Mouse (Mus musculus) forebrain, embryonic 15.5 days (tissue): ENCODE measurements around the gene Rnf26. TPM values are rescaled to one million over a fixed set of nuclear protein-coding genes. Genes with fewer than 3 reads are reported as not detected.

Source experiments
- ATAC-seq: fragments of 200-750 bp; cut with Nextera tagmentation; replicated peaks from 2 replicates; pipeline ENCODE4 v1.8.0; 2017; ENCODE audit warnings: mild to moderate bottlenecking, moderate TSS enrichment, moderate library complexity
- H3K27ac ChIP-seq: fragments of 300-500 bp; sonication (generic); replicated peaks from 2 replicates; pipeline ENCODE4 v1.5.1; 2015; ENCODE audit warnings: mild to moderate bottlenecking, inconsistent platforms
- H3K27me3 ChIP-seq: fragments of 300-500 bp; sonication (generic); 2 replicates; pipeline ENCODE4 v1.6.1; 2015; ENCODE audit warnings: inconsistent platforms
- H3K36me3 ChIP-seq: fragments of 300-500 bp; sonication (generic); 2 replicates; pipeline ENCODE4 v1.6.1; 2015; ENCODE audit warnings: mild to moderate bottlenecking, inconsistent platforms
- H3K4me1 ChIP-seq: fragments of 300-500 bp; sonication (generic); 2 replicates; pipeline ENCODE4 v1.6.1; 2015; ENCODE audit warnings: inconsistent platforms
- H3K4me2 ChIP-seq: fragments of 300-500 bp; sonication (generic); replicated peaks from 2 replicates; pipeline ENCODE4 v1.6.1; 2015; ENCODE audit warnings: mild to moderate bottlenecking, inconsistent platforms
- H3K4me3 ChIP-seq: fragments of 300-500 bp; sonication (generic); 2 replicates; pipeline ENCODE4 v1.5.1; 2015; ENCODE audit warnings: mild to moderate bottlenecking, inconsistent platforms
- H3K9ac ChIP-seq: fragments of 300-500 bp; sonication (generic); replicated peaks from 2 replicates; pipeline ENCODE4 v1.6.1; 2015; ENCODE audit warnings: mild to moderate bottlenecking, inconsistent platforms
- H3K9me3 ChIP-seq: fragments of 300-500 bp; sonication (generic); 2 replicates; pipeline ENCODE4 v1.6.1; 2016; ENCODE audit warnings: inconsistent platforms
- WGBS: fragments of 180-500 bp; shearing (Covaris S2); methylation state at CpG from one replicate; pipeline ENCODE4 v1.1.7; 2015; ENCODE audit warnings: mixed read lengths; 5-methylcytosine and 5-hydroxymethylcytosine counted together
- polyA plus RNA-seq: library from polyadenylated mRNA; unstranded; fragments of >200 nt; fragmentation: Nextera tagmentation; extraction: Ambion mirVana; gene quantifications from 2 replicates; pipeline ENCODE4 v1.2.1, GENCODE M21; 2015

Gene Rnf26
- polyA plus RNA-seq = 39.9 and 40.1 TPM in 2 replicates

DNA sequence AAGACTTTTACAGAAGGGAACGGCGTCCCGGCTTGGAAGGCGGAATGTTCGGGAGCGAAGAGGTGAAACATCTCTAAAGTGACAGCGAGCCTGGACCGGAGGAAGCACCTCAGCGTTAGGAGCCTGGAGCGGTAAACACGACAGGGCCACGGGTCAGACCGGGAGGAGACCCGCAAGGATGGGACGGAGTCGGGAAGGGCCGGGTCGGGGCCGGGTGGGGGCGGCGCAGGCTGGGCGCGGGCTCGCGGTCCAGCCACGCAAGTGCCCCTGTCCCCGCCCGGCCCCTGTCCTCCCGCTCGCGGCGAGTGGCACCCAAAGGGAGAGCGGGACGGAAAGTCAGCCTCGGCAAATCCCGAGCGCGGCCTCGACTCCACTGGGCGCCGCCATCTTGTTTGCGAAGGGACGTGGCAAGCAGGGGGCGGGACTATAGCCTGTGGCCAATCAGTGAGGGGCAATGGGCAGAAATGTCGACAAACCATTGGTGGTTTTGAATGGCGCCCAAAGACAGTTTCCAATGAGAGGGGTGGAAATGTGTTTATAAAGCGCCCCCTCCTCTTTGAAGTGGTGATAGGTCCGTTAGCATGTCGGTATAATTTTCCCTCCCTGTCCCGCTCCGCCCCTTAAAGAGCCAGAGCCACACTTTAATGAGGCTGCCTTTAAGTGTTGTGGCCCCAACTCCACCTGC lies at the start of gene Rnf26, which contains the start of gene Gm49380:
Gene Rnf26 (minus strand): TSS at position 413 of the 685 bp plus-strand sequence.
Gene Gm49380 (minus strand): TSS at position 396 of the 685 bp plus-strand sequence.
- Histone ChIP-seq H3K27me3 (no peaks in the 10 kb centered on the region), H3K4me3 (peak within 1 kb of the TSS; percentile 68), H3K9ac (peak within 1 kb of the TSS; percentile 61), H3K4me1 (peaks cover 38% of the 10 kb centered on the region), H3K9me3 (no peaks in the 10 kb centered on the region), H3K4me2 (peak within 1 kb of the TSS; percentile 51), H3K36me3 (no peaks in the 10 kb centered on the region), H3K27ac (peak within 1 kb of the TSS; percentile 19; the same call in 1 of the 2 replicates)
- under 1% methylated on average over 50 of the region's 51 CpGs for WGBS
- ATAC-seq = peak; percentile 95

DNA sequence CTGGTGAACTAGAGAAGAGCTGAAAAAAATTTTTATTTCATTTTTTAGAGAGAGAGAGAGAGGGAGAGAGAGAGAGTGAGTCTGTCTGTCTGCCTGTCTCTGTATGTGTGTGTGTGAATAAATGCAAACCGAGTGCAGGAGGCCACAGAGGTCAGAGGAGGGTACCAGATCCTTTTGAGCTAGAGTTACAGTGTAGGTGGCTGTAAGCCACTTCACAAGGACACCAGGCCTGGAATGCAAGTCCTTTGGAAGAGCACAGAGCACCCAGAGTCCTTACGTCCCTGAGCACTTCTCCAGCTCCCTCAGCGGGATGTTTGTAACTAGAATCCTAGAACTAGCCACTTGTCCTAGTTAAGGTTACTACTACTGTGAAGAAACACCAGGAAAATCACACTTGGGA lies 46.6 kb upstream of the Rnf26 start:
- no peaks in the 10 kb centered on the region for H3K27me3 ChIP-seq
- no peak overlapping the region for H3K4me3 ChIP-seq
- 86% methylated on average over 3 of the region's 3 CpGs for WGBS
- no peaks in the 10 kb centered on the region for H3K9me3 ChIP-seq
- no peak for ATAC-seq
- no peaks in the 10 kb centered on the region for H3K4me1 ChIP-seq
- peaks cover 68% of the 10 kb centered on the region for H3K36me3 ChIP-seq
- H3K27ac ChIP-seq = no peak overlapping the region
- H3K9ac ChIP-seq = no peak overlapping the region
- no peak overlapping the region for H3K4me2 ChIP-seq

DNA sequence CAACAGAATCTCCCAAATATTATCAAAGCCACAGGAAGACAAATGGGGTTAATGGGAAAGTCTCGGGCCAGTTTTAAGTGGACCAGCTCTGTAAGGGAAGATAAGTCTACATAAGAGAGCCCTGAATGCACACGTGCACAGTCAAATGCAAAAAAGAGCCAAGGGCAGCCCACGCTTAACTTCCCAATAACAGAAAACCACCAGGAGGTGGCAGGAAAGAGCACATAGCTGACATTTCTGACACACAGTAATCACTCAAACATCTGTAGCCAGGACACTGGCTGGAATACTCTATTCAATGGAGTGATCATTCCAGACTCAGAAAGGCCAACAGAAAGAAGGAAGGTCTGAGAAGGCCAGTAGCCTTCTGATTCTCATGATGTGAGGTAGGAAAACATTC lies 34.0 kb upstream of the Rnf26 start:
- no peak overlapping the region for H3K27ac ChIP-seq
- H3K27me3 ChIP-seq = no peaks in the 10 kb centered on the region
- no peaks in the 10 kb centered on the region for H3K4me1 ChIP-seq
- H3K36me3 ChIP-seq = peaks cover 44% of the 10 kb centered on the region
- no peak overlapping the region for H3K4me3 ChIP-seq
- no peaks in the 10 kb centered on the region for H3K9me3 ChIP-seq
- no peak for ATAC-seq
- H3K4me2 ChIP-seq = no peak overlapping the region
- H3K9ac ChIP-seq = no peak overlapping the region
- 62% methylated on average over 3 of the region's 3 CpGs for WGBS

DNA sequence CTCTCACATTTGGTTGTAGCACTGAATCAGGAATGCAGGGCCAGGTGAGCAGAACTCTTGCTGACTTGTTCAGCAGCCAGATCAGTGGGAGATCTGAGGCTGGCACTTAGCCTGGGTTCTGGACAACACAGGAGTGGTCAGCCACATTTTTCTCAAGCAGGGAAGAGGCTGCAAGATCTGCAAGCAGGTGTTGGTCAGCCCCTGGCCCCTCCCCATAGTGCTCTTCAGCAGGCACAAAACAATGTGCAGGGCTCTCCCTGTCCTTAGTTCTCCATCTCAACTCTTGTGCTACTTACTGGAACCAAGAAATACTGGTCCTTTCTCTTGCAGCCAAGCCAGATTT lies 31.4 kb upstream of the Rnf26 start:
- H3K9ac ChIP-seq = no peak overlapping the region
- no peaks in the 10 kb centered on the region for H3K27me3 ChIP-seq
- H3K4me1 ChIP-seq = no peaks in the 10 kb centered on the region
- H3K27ac ChIP-seq = no peak overlapping the region
- peaks cover 28% of the 10 kb centered on the region for H3K36me3 ChIP-seq
- H3K9me3 ChIP-seq = no peaks in the 10 kb centered on the region
- no peak overlapping the region for H3K4me3 ChIP-seq
- ATAC-seq = no peak
- H3K4me2 ChIP-seq = no peak overlapping the region

DNA sequence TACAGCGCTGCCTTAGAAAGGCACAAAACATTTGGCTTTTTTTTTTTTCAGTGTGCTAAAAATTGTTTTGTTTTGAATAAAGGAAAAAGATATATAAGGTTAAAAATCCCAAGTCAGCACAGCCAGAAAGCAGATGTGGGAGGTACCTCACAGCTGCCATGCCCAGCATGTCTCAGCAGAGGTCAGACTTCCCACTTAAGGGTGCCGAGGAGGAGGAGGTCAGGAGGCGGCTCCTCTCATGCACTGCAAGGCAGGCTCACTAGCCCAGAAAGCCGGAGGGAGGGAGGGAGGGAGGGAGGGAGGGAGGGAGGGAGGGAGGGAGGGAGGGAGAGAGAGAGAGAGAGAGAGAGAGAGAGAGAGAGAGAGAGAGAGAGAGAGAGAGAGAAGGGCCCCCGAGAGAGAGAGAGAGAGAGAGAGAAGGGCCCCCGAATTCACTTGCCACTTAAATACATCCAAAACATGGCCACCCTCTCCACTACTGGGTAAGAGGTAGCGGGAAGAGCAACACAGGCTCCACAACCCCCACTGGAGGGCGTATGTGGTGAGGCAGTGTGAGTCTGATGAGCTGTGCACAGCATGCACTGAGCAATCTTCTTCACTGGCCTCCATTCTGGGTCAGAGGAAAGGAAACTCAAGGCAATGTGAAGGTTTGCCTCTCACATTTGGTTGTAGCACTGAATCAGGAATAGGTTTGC lies 30.9 kb upstream of the Rnf26 start:
- WGBS = 25% methylated on average over 7 of the region's 8 CpGs
- Histone ChIP-seq H3K9ac (no peak overlapping the region), H3K4me1 (no peaks in the 10 kb centered on the region), H3K36me3 (peaks cover 23% of the 10 kb centered on the region; the same call in 1 of the 2 replicates), H3K4me2 (no peak overlapping the region), H3K27ac (no peak overlapping the region), H3K4me3 (no peak overlapping the region), H3K27me3 (no peaks in the 10 kb centered on the region), H3K9me3 (no peaks in the 10 kb centered on the region)
- no peak for ATAC-seq

DNA sequence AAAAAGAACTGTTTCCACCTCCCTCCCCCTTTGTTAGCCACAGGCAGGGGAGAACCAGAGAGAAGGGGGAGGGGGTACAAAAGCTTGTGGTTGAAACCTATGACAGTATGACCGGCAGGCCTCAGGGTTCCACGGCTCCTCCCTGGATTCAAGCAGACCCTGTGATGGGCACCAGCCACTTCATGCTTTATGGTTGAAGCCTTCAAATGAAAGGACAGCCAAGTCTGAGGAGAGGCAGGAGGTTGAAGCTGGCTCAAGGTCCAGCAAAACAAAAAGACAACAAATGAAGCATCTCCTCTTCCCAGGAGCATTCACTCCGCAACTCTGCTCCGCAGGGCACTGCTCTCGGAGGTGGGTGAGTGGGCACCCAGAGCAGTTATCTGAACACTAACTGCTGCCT lies 30.1 kb upstream of the Rnf26 start:
- Histone ChIP-seq H3K9me3 (no peaks in the 10 kb centered on the region), H3K4me2 (no peak overlapping the region), H3K9ac (no peak overlapping the region), H3K4me1 (no peaks in the 10 kb centered on the region), H3K27ac (no peak overlapping the region; the same call in 1 of the 2 replicates), H3K4me3 (no peak overlapping the region), H3K27me3 (no peaks in the 10 kb centered on the region), H3K36me3 (peaks cover 19% of the 10 kb centered on the region; the same call in 1 of the 2 replicates)
- 68% methylated on average over 5 of the region's 5 CpGs for WGBS
- no peak for ATAC-seq

DNA sequence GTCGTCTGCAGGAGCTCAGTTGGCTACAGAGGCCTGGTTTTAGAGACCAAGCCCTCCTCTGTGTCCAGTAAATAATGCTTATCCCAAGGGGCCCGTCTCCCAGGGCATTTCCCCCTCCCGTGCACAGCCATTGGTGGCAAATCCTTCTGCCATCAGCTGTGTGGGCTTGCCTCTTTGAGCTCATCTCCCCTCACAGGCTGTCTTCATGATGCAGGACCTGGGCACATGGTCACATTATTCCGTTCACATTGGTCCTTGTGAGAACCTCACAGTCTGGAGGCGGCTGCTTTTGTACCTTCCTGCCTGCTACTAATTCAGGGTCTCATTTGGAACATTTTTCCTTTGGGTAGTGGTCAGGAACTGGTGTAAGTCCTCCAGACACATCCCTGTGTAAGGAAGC lies 28.6 kb upstream of the Rnf26 start:
- peaks cover 19% of the 10 kb centered on the region; the same call in 1 of the 2 replicates for H3K36me3 ChIP-seq
- no peaks in the 10 kb centered on the region for H3K9me3 ChIP-seq
- H3K4me2 ChIP-seq = no peak overlapping the region
- ATAC-seq = no peak
- H3K4me3 ChIP-seq = no peak overlapping the region
- no peak overlapping the region for H3K27ac ChIP-seq
- H3K4me1 ChIP-seq = no peaks in the 10 kb centered on the region
- 67% methylated on average over 5 of the region's 5 CpGs for WGBS
- H3K9ac ChIP-seq = no peak overlapping the region
- H3K27me3 ChIP-seq = no peaks in the 10 kb centered on the region

DNA sequence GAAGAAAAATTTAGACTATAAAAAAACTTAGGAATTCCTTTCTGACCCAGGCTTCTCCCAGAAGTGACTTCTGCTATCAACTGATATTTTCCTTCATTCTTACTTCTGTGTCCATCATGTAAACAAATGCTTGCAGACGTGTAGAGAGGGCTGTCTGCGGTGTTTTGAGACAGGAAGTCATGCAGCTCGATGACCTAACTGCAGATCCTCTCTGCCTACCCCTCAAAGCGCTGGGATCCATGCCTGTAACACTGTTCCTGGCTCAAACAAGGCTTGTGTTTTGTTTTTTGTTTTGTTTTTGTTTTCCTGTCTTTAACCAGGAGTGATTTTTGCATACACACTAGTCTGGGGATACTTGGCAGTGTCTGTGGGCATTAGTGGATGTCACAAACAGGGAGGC lies 24.5 kb upstream of the Rnf26 start:
- no peak overlapping the region for H3K27ac ChIP-seq
- H3K27me3 ChIP-seq = peaks cover 15% of the 10 kb centered on the region
- no peaks in the 10 kb centered on the region for H3K36me3 ChIP-seq
- ATAC-seq = no peak
- H3K9me3 ChIP-seq = no peaks in the 10 kb centered on the region
- WGBS = 80% methylated on average over 4 of the region's 4 CpGs
- H3K4me1 ChIP-seq = peaks cover 32% of the 10 kb centered on the region
- no peak overlapping the region for H3K4me3 ChIP-seq
- no peak overlapping the region for H3K9ac ChIP-seq
- no peak overlapping the region for H3K4me2 ChIP-seq

DNA sequence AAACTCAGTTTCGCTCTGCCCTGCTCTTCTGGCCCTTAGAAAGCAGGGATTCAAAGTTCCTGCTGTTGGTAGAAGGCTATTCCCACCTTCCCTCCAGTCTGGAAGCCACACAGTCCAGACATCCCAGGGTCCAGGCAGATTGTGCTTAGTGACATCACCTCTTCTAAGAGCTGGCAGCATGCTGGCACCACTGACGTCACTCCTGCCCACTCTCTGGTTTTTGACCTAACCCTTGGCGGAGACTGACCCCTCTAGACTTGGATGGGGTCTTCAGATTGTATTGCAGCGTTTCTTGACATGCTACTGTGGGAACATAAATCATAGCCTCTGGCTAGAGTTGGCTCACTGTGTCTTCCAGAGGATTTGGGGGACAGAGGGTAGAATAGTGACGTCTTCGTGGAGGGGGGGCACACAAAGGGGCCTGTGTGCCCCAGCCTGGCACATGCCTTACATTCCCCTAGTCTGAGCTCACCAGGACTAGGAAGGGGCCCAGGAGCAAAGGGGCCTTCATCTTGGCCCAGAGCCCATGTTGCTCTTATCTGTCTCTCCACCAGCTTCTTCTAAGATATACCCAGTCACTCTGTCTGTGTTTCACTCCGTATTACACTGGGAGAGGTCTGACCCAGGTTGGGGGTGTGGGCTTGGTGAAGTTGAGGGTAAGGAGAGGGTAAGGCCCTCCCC lies 22.6 kb upstream of the Rnf26 start:
- 43% methylated on average over 7 of the region's 7 CpGs for WGBS
- H3K4me2 ChIP-seq = peak overlapping the region; percentile 80
- peaks cover 33% of the 10 kb centered on the region for H3K4me1 ChIP-seq
- H3K36me3 ChIP-seq = no peaks in the 10 kb centered on the region
- H3K9me3 ChIP-seq = no peaks in the 10 kb centered on the region
- 0 out of 2 replicates have a peak overlapping the region, but pooled peaks have one; percentile 43 for H3K27ac ChIP-seq
- ATAC-seq = peak; percentile 42; the same call in 1 of the 2 replicates
- H3K27me3 ChIP-seq = peaks cover 15% of the 10 kb centered on the region
- H3K4me3 ChIP-seq = peak overlapping the region; percentile 52
- peak overlapping the region; percentile 19; the same call in 1 of the 2 replicates for H3K9ac ChIP-seq

DNA sequence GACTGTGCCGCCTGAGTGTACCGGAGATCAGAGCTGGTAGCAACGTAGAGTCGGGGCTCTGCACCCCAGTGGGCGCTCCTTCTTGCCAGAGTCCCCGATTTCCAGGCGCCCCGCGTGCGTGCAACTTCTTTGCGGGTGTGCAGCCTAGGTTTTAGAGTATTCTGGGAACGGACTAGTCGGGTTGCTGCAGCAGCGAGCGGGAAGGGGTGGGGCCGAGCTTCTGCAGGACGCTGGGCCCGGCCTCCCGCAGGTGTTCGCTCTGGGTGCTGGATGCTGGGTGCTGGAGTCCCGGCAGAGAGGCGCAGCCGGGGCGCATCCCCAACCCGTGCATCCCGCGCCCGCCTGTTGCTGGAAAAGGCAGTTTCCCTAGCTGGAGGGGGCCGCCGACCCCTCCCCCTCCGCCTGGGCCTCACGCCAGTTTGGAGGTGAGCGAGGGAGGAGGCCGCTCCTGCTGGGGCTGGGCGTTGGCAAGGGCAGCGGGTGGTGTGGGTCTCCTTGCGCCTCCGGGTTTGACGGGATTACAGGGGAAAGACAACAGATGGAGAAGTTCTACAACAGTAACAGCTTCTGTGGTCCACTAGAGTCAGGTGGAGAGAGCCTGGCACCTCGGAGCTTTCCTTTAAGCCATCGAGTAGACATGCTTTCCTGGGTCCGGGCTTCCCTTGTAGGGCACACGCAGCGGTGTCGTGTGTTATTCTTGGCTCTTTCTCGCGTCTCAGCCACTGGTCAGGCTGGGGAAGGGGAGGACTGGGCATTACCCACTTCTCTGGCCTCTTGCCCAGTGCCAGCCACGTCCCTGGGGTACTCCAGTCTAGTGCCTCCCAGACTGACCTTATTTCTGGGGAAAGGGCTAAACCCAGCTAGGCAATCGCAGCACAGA lies 21.8 kb upstream of the Rnf26 start:
- H3K27ac ChIP-seq = peak overlapping the region; percentile 43

DNA sequence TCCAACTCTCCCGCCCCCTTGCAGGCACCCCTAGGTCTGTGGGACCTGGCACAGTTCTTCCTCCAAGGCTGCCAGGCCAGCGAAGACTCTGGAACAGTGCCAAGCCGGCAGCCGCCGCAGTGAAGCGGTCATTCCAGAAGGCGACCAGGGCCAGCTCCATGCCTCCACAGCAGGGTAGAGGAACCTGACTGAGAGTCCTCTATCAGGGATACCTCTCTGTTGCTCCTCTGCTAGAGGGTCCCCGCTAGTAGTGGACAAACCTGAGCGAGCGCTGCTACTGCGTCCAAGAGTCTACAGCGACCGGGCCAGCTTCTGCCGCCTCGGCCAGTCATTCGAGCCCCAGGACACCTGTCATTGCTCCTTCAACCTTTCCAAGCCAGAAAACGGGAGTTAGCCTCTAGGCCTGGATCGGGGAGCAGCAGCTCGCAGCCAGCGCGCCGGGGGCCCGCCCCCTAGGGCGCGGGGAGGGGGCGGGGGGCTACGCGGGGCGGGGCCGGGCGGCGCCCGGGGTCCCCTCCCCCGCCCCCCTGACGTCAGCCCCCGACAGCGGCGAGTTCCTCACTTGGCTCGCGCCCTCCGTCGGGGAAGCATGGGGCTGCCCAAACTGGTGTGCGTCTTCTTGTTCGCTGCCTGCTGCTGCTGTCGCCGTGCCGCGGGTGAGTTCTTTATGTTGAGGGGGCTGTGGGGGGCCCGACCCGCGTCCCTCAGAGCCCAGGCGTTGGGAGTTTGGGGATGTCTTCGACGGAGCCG lies 21.0 kb upstream of the Rnf26 start, which contains the start of gene Mcam:
Gene Mcam (plus strand): TSS at position 369 of the 750 bp plus-strand sequence.
- peak; percentile 24; the same call in 1 of the 2 replicates for ATAC-seq
- under 1% methylated on average over 41 of the region's 55 CpGs for WGBS
- H3K4me3 ChIP-seq = peak within 1 kb of the TSS; percentile 52
- H3K36me3 ChIP-seq = no peaks in the 10 kb centered on the region
- peaks cover 48% of the 10 kb centered on the region for H3K4me1 ChIP-seq
- H3K9ac ChIP-seq = peak within 1 kb of the TSS; percentile 49
- peak within 1 kb of the TSS; percentile 43 for H3K27ac ChIP-seq
- H3K4me2 ChIP-seq = peak within 1 kb of the TSS; percentile 80
- H3K9me3 ChIP-seq = no peaks in the 10 kb centered on the region
- H3K27me3 ChIP-seq = peaks cover 15% of the 10 kb centered on the region

More for the DNA sequence above, 21.8 kb upstream of the Rnf26 start:
- H3K9ac ChIP-seq = peak overlapping the region; percentile 49
- peaks cover 41% of the 10 kb centered on the region for H3K4me1 ChIP-seq
- peak overlapping the region; percentile 80 for H3K4me2 ChIP-seq
- no peaks in the 10 kb centered on the region for H3K36me3 ChIP-seq
- peak overlapping the region; percentile 52 for H3K4me3 ChIP-seq
- 1% methylated on average over 49 of the region's 49 CpGs for WGBS
- H3K27me3 ChIP-seq = peaks cover 15% of the 10 kb centered on the region
- ATAC-seq = peak; percentile 18
- no peaks in the 10 kb centered on the region for H3K9me3 ChIP-seq
